Mouse (Mus musculus) kidney, embryonic 14.5 days (tissue): ENCODE measurements at regions not wholly inside any gene's neighbourhood (a gene's known extent, or its start where the extent isn't known, plus 50 kb on each side); places are given as distances from the start of the nearest gene placed in this dataset.

Source experiments
- ATAC-seq: fragments of 200-750 bp; cut with Nextera tagmentation; 2 replicates; pipeline ENCODE4 v1.8.0; 2017; ENCODE audit warnings: moderate number of reproducible peaks, mild to moderate bottlenecking, moderate TSS enrichment, moderate library complexity; ENCODE audit not compliant: low FRiP score, low TSS enrichment
- H3K27ac ChIP-seq: fragments of 300-500 bp; sonication (generic); 2 replicates; pipeline ENCODE4 v1.5.1; 2014; ENCODE audit warnings: low read depth, mild to moderate bottlenecking, low read length, moderate library complexity, mixed read lengths
- H3K27me3 ChIP-seq: fragments of 300-500 bp; sonication (generic); 2 replicates; pipeline ENCODE4 v1.6.1; 2014; ENCODE audit warnings: mild to moderate bottlenecking, low read length; ENCODE audit not compliant: control insufficient read depth, insufficient read depth
- H3K36me3 ChIP-seq: fragments of 300-500 bp; sonication (generic); 2 replicates; pipeline ENCODE4 v1.6.1; 2014; ENCODE audit warnings: low read length, mixed read lengths; ENCODE audit not compliant: control insufficient read depth, insufficient read depth
- H3K4me1 ChIP-seq: fragments of 300-500 bp; sonication (generic); 2 replicates; pipeline ENCODE4 v1.6.1; 2014; ENCODE audit warnings: low read length, mixed read lengths; ENCODE audit not compliant: control insufficient read depth, insufficient read depth
- H3K4me2 ChIP-seq: fragments of 300-500 bp; sonication (generic); replicated peaks from 2 replicates; pipeline ENCODE4 v1.6.1; 2014; ENCODE audit warnings: low read depth, mild to moderate bottlenecking, low read length
- H3K4me3 ChIP-seq: fragments of 300-500 bp; sonication (generic); 2 replicates; pipeline ENCODE4 v1.5.1; 2014; ENCODE audit warnings: mild to moderate bottlenecking, low read length
- H3K9ac ChIP-seq: fragments of 300-500 bp; sonication (generic); 2 replicates; pipeline ENCODE4 v1.6.1; 2014; ENCODE audit warnings: low read depth, mild to moderate bottlenecking, low read length, moderate library complexity
- H3K9me3 ChIP-seq: fragments of 300-500 bp; sonication (generic); 2 replicates; pipeline ENCODE4 v1.6.1; 2016; ENCODE audit warnings: low read length; ENCODE audit not compliant: control insufficient read depth
- WGBS: fragments of 180-500 bp; shearing (Covaris S2); extraction: QIAGEN DNeasy Blood & Tissue Kit; methylation state at CpG from one replicate; pipeline ENCODE4 v1.1.7; 2014; 5-methylcytosine and 5-hydroxymethylcytosine counted together

- H3K27me3 ChIP-seq, result no peaks in the 10 kb centered on the region
- 79% methylated on average over 7 of the region's 7 CpGs for WGBS
These were observed 125.4 kb upstream of the Nr4a3 start for GRCm38 (mm10) chr4:47919576-47919975.

GRCm38 (mm10) chr4:47931464-47931863 is 113.5 kb upstream of the Nr4a3 start:
- 85% methylated on average over 2 of the region's 2 CpGs for WGBS
- no peak for ATAC-seq
- Histone ChIP-seq H3K4me2 (no peak overlapping the region), H3K9ac (no peak overlapping the region), H3K27me3 (no peaks in the 10 kb centered on the region), H3K27ac (no peak overlapping the region), H3K4me3 (no peak overlapping the region), H3K36me3 (no peaks in the 10 kb centered on the region), H3K9me3 (peaks cover 3% of the 10 kb centered on the region; the same call in 1 of the 2 replicates), H3K4me1 (no peaks in the 10 kb centered on the region)

More at GRCm38 (mm10) chr4:47919576-47919975, 125.4 kb upstream of the Nr4a3 start:
- Histone ChIP-seq H3K9me3 (no peaks in the 10 kb centered on the region), H3K4me1 (no peaks in the 10 kb centered on the region), H3K36me3 (no peaks in the 10 kb centered on the region), H3K4me2 (no peak overlapping the region), H3K27ac (no peak overlapping the region), H3K9ac (no peak overlapping the region), H3K4me3 (no peak overlapping the region)
- no peak for ATAC-seq

DNA sequence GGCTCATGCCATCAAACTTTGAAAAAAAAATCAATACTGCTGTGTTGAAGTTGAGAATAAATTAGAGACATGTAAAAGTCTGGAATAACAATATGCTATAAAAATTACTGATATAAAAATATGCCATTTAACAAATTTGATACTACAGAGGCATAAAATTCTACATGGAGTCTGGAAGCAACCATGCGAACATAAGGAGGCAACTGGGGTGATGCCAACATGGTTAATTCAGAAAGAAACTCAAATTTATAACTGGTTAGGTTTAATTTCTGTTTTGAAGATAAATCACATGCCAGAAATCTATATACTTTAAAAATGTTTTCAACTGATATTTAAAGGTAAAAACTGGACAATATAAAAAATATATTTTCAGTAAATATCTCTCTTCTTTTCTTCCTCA is 111.4 kb upstream of the Nr4a3 start:
- Histone ChIP-seq H3K9me3 (peaks cover 3% of the 10 kb centered on the region; the same call in 1 of the 2 replicates), H3K4me2 (no peak overlapping the region), H3K36me3 (no peaks in the 10 kb centered on the region), H3K4me1 (no peaks in the 10 kb centered on the region), H3K27ac (no peak overlapping the region), H3K4me3 (no peak overlapping the region), H3K27me3 (no peaks in the 10 kb centered on the region), H3K9ac (no peak overlapping the region)
- WGBS, result 93% methylated on average over 1 of the region's 1 CpGs
- ATAC-seq, result no peak

DNA sequence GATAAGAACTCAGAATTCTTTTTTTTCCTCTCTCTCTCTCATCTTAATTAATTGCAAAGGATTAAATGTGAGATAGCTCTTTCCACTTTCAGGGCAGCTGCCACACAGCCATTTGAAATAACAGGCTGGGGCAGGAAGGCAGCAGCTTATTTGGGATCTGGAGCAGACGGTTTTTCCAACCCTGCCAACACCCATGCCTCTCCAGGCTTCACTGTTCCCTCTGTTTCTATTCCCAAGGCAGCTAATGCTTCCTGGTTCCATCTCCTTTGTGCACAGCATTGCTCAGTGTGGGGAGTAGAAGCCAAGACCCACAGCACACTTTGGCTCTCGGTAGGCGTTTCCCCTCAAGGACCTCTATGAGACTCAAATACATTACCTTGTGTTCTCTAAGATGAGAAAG is 109.4 kb upstream of the Nr4a3 start:
- no peak for ATAC-seq
- H3K4me2 ChIP-seq, result no peak overlapping the region

DNA sequence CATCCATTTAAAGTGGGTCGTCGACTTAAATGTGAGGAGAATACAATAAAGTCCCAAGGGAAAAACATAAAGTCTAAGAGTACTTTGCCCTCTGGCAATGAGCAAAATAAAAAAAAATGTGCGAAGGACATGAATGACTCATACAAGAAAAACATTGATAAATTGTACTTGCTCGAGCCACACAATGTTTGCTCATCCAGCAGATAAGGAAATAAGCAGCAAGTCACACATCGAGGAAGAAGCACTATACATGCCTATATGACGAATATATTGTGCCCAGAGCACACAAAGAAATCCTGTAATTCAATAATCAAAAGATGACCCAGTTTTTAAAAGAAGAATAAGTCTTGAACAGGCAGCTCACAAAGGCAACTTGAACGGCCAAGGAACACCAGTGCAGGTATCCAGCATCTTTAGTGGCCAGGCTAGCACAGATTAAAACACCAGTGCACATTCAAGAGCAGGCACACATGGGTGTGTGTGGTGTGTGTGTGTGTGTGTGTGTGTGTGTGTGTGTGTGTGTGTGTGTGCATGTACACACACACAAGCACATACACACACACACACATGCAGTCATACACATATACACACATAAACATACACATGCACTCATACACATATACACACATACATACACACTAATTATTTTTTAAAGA is 108.4 kb upstream of the Nr4a3 start:
- no peak overlapping the region for H3K27ac ChIP-seq
- no peaks in the 10 kb centered on the region for H3K4me1 ChIP-seq
- H3K9ac ChIP-seq, result no peak overlapping the region
- H3K4me2 ChIP-seq, result no peak overlapping the region
- H3K4me3 ChIP-seq, result no peak overlapping the region
- H3K36me3 ChIP-seq, result no peaks in the 10 kb centered on the region
- H3K27me3 ChIP-seq, result no peaks in the 10 kb centered on the region
- H3K9me3 ChIP-seq, result peaks cover 3% of the 10 kb centered on the region; the same call in 1 of the 2 replicates
- 82% methylated on average over 7 of the region's 7 CpGs for WGBS
- ATAC-seq, result no peak

More for the DNA sequence above, 109.4 kb upstream of the Nr4a3 start:
- Histone ChIP-seq H3K9ac (no peak overlapping the region), H3K36me3 (no peaks in the 10 kb centered on the region), H3K4me1 (no peaks in the 10 kb centered on the region), H3K9me3 (peaks cover 3% of the 10 kb centered on the region; the same call in 1 of the 2 replicates), H3K4me3 (no peak overlapping the region), H3K27ac (no peak overlapping the region), H3K27me3 (no peaks in the 10 kb centered on the region)
- WGBS, result 85% methylated on average over 3 of the region's 3 CpGs

DNA sequence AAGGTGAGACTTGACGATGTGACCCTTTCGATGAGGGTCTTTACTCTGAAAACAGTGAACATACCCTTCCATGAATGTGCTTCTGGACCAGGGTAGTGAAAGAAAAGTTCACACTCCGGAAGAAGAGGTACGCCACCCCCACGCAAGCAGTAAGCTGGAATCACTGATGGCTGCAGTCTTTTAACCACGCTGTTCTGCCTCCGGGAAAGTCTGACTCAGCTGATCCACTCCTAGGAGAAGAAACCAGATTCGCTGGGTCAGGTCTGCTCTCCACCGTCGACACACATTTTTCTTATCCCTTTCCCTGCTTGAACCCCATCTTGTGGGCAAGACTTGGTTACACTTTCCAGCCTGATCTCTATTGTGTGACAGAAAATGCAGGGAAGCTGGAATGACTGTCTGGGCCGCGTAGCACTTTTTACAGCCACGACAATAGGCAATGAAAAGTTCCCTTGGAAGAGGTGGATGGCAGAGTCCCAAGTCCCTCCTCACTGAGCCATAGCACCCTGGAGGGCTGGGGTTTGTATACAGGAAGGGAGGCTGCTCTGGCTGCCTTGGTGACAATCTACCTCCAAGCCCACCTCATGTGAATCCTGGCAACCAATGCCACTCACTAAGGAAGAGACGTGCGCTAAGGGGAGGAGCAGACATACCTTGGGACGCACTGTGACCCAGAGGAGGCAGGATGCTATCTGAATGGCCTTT is 96.9 kb upstream of the Nr4a3 start:
- Histone ChIP-seq H3K4me1 (peaks cover 9% of the 10 kb centered on the region; the same call in 1 of the 2 replicates), H3K4me3 (no peak overlapping the region), H3K36me3 (no peaks in the 10 kb centered on the region), H3K9me3 (no peaks in the 10 kb centered on the region), H3K4me2 (no peak overlapping the region; the same call in 1 of the 2 replicates), H3K27me3 (no peaks in the 10 kb centered on the region), H3K9ac (no peak overlapping the region), H3K27ac (no peak overlapping the region)
- peak; percentile 52; the same call in 1 of the 2 replicates for ATAC-seq
- 43% methylated on average over 16 of the region's 16 CpGs for WGBS

DNA sequence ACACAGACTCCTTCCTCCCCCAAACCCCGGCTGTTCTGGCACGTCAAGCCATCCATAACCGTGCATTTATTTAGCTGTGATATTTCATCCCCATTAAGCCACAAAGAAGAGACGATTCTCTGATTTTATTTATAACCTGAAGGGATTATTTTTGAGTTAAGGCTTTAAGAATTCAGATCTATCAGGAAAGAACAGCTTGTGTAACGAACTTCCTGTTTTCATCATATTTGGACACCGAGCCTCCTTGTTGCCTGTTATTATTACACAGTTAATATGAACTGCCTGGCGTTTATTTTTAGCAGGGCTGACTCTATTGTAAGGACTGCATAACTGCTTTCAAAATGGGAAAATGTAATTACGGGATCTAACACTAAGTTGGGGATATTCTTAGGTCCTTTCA is 96.2 kb upstream of the Nr4a3 start:
- H3K4me2 ChIP-seq, result no peak overlapping the region; the same call in 1 of the 2 replicates
- H3K27me3 ChIP-seq, result no peaks in the 10 kb centered on the region
- no peaks in the 10 kb centered on the region for H3K36me3 ChIP-seq
- 38% methylated on average over 8 of the region's 8 CpGs for WGBS
- ATAC-seq, result no peak
- no peak overlapping the region for H3K27ac ChIP-seq
- no peak overlapping the region for H3K4me3 ChIP-seq
- no peak overlapping the region for H3K9ac ChIP-seq
- peaks cover 9% of the 10 kb centered on the region; the same call in 1 of the 2 replicates for H3K4me1 ChIP-seq
- H3K9me3 ChIP-seq, result no peaks in the 10 kb centered on the region

DNA sequence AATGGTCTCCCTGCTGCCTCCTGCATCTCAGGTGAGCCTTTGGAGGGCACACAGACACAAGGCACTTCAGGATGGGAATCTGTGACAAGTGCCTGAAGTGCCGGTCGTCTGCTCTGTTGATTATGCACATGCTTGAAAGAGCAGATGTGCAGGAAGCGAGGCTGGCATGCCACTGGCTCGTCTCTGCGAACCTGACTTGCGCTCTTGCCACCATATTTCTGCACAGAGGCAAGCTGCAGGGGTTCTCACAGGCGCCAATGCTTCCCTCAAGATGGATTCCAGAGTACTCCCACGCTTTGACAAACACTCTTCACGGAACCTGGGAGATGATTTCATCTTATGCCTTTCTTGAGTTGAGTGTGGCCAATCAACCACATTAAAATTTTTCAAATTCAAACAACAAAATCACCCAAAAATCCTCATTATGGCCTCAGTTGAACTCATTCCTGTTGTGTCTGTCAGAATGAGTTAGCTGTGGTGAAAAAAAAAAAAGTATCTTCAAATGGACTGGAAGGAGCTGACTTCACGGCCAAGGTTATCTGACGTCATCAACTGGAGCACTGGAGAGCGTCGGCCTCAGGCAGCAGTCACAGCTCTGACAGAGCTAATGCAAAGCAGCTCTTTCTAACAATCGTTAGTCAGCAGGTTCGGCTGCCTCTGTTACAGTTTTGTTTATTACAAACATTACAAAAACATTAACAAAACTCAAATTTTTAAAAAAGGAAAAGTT is 90.2 kb upstream of the Nr4a3 start:
- Histone ChIP-seq H3K4me1 (no peaks in the 10 kb centered on the region), H3K4me3 (no peak overlapping the region), H3K27me3 (no peaks in the 10 kb centered on the region), H3K27ac (no peak overlapping the region), H3K4me2 (no peak overlapping the region), H3K36me3 (no peaks in the 10 kb centered on the region), H3K9me3 (no peaks in the 10 kb centered on the region), H3K9ac (no peak overlapping the region)
- ATAC-seq, result no peak
- WGBS, result 68% methylated on average over 15 of the region's 15 CpGs

- Histone ChIP-seq H3K27me3 (no peaks in the 10 kb centered on the region), H3K4me3 (no peak overlapping the region), H3K9me3 (no peaks in the 10 kb centered on the region), H3K4me2 (no peak overlapping the region), H3K36me3 (no peaks in the 10 kb centered on the region), H3K4me1 (no peaks in the 10 kb centered on the region), H3K27ac (no peak overlapping the region), H3K9ac (no peak overlapping the region)
- WGBS, result 74% methylated on average over 4 of the region's 4 CpGs
- no peak for ATAC-seq
These were observed 80.3 kb upstream of the Nr4a3 start for GRCm38 (mm10) chr4:47964630-47965029.
